In genomic region chr3:96541328-96542078, GRCm38 (mm10) we compare ENCODE assay signal across 10 mouse cellular contexts. TPM values are rescaled to one million over a fixed set of nuclear protein-coding genes. Genes with fewer than 3 reads are reported as not detected.
A peak's percentile ranks its signal among the peaks of the same experiment; 100 is the strongest.
DNase-seq lines count a peak whose midpoint lies in the region; ATAC-seq and TF ChIP-seq lines count a peak whose summit lies in the region.
"Had no signal": no experiment of that assay in that cellular context is flagged by ENCODE, and none has a peak within 500 bp of the region (broad histone marks: within the 10 kb centered on the region; RNA-seq: fewer than 3 reads in every experiment).

No protein-coding gene starts in this region.

- peak; percentile 73 for TF ChIP-seq CTCF in layer of hippocampus, adult 2 months (conservative IDR thresholded peaks at IDR 0.05)
- TF ChIP-seq CTCF in Patski (IDR thresholded peaks at IDR 0.05): peak; percentile 84

- POLR2A ChIA-PET in Patski (lab: Charles Lee): no interaction called here

- H3K4me2 ChIP-seq in embryonic facial prominence, embryonic 11.5 days (ENCODE audit: low read depth, low read length): no peak overlapping the region
- no peak overlapping the region for H3K4me2 ChIP-seq in midbrain, embryonic 15.5 days

- H3K9me3 ChIP-seq in embryonic facial prominence, embryonic 11.5 days (replicated peaks; ENCODE audit: control insufficient read depth, low read length): no peaks in the 10 kb centered on the region
- no peaks in the 10 kb centered on the region for H3K9me3 ChIP-seq in midbrain, embryonic 15.5 days

- DNase-seq in layer of hippocampus, adult 2 months (ENCODE audit: low spot score in 2 of 2): no peak
- no peak for DNase-seq in layer of hippocampus, adult 9-10 months (ENCODE audit: low spot score)
- DNase-seq in Patski (ENCODE audit: low read depth, low spot score): no peak
- peak; percentile 59 for DNase-seq in embryonic facial prominence, embryonic 11.5 days (ENCODE audit: low spot score)
- no peak for DNase-seq in right cerebral cortex, postnatal 36 days (ENCODE audit: low spot score in 2 of 2)
- no peak for DNase-seq in T-cell, adult 2 months (ENCODE audit: low spot score)
- no peak for DNase-seq in adrenal gland, adult 2 months

- whole genome bisulfite sequencing in embryonic facial prominence, embryonic 11.5 days: 17% methylated on average over 14 of the region's 14 CpGs
- WGBS in midbrain, embryonic 15.5 days: 19% methylated on average over 14 of the region's 14 CpGs

- ATAC-seq in Patski: no peak
- no peak for ATAC-seq in embryonic facial prominence, embryonic 11.5 days (replicated peaks; ENCODE audit: insufficient number of reproducible peaks, low FRiP score, low TSS enrichment, low read depth)
- ATAC-seq in midbrain, embryonic 15.5 days (replicated peaks): 0 out of 2 replicates have a peak, but pooled peaks have one; percentile 24

- CTCF ChIA-PET in Patski (lab: Charles Lee): interaction anchor here (0.9 to 20.5 kb wide), 20 partner anchors 9 to 255 kb away, joined by 3 to 312 read pairs (median 5); partner anchors contain the start of genes Gm16253, Nudt17 and Polr3gl

- H3K27ac ChIP-seq in layer of hippocampus, adult 2 months: no peak overlapping the region
- H3K27ac ChIP-seq in embryonic facial prominence, embryonic 11.5 days (replicated peaks; ENCODE audit: low read depth, low read length): no peak overlapping the region
- H3K27ac ChIP-seq in midbrain, embryonic 15.5 days: no peak overlapping the region

- H3K4me1 ChIP-seq in embryonic facial prominence, embryonic 11.5 days (ENCODE audit: control insufficient read depth, insufficient read depth, low read length): no peaks in the 10 kb centered on the region
- peaks cover 4% of the 10 kb centered on the region; the same call in 1 of the 2 replicates for H3K4me1 ChIP-seq in midbrain, embryonic 15.5 days

- in situ Hi-C loops in Patski (cut with MboI; ENCODE audit: low pct_unique_long_range_greater_than_20kb): loop anchor here (5.0 kb wide), 3 partner anchors 41 to 166 kb away; partner anchors contain the start of gene Nudt17

- H3K4me3 ChIP-seq in layer of hippocampus, adult 2 months: no peak overlapping the region
- H3K4me3 ChIP-seq in embryonic facial prominence, embryonic 11.5 days (ENCODE audit: low read depth, low read length): no peak overlapping the region
- H3K4me3 ChIP-seq in midbrain, embryonic 15.5 days: no peak overlapping the region

- H3K9ac ChIP-seq in embryonic facial prominence, embryonic 11.5 days (replicated peaks; ENCODE audit: low read length): peak overlapping the region; percentile 37; the same call in 1 of the 2 replicates
- 0 out of 2 replicates have a peak overlapping the region, but pooled peaks have one; percentile 6 for H3K9ac ChIP-seq in midbrain, embryonic 15.5 days

- H3K27me3 ChIP-seq in Patski: peaks cover under 1% of the 10 kb centered on the region
- H3K27me3 ChIP-seq in embryonic facial prominence, embryonic 11.5 days (ENCODE audit: control insufficient read depth, insufficient read depth, low read length): no peaks in the 10 kb centered on the region
- H3K27me3 ChIP-seq in midbrain, embryonic 15.5 days (replicated peaks): 0 out of 2 replicates have a peak, but pooled peaks cover 7% of the 10 kb centered on the region

- no peaks in the 10 kb centered on the region for H3K36me3 ChIP-seq in embryonic facial prominence, embryonic 11.5 days (replicated peaks; ENCODE audit: control insufficient read depth, insufficient read depth, low read depth, low read length)
- no peaks in the 10 kb centered on the region for H3K36me3 ChIP-seq in midbrain, embryonic 15.5 days (replicated peaks)

RNA-seq across cellular contexts. Expression of gene Txnip, which starts 16.3 kb away (rescaled TPM):
- total RNA-seq in layer of hippocampus, adult 2 months (2021): 10 to 100 TPM; 22.6 to 36.4 TPM
- 338 TPM for polyA plus RNA-seq in Patski (2021)
- 62.3 and 63.6 TPM in 2 replicates for polyA plus RNA-seq in embryonic facial prominence, embryonic 11.5 days (2014; fragmentation: Nextera tagmentation; extraction: Ambion mirVana)
- polyA plus RNA-seq in midbrain, embryonic 15.5 days (2015; fragmentation: Nextera tagmentation; extraction: Ambion mirVana): 52.0 TPM in 2 replicates
- total RNA-seq in adrenal gland, adult 2 months (2021): 100 to 1,000 TPM; 421 to 430 TPM
- 390 and 481 TPM in 2 replicates for polyA plus RNA-seq in adrenal gland, adult 2 months (2012; rRNA removed)

RNA-seq across cellular contexts. Expression of gene Hfe2, which starts 16.5 kb away (rescaled TPM):
- under 1 TPM in 1 of 2 experiments, not detected in 1; 0.23 TPM for total RNA-seq in layer of hippocampus, adult 2 months (2021)
- polyA plus RNA-seq in Patski (2021): not detected
- polyA plus RNA-seq in embryonic facial prominence, embryonic 11.5 days (2014; fragmentation: Nextera tagmentation; extraction: Ambion mirVana): 1.2 and 1.5 TPM in 2 replicates
- polyA plus RNA-seq in midbrain, embryonic 15.5 days (2015; fragmentation: Nextera tagmentation; extraction: Ambion mirVana): 1.2 and 1.4 TPM in 2 replicates
- total RNA-seq in adrenal gland, adult 2 months (2021): under 1 TPM in 1 of 2 experiments, not detected in 1; 0.23 TPM
- polyA plus RNA-seq in adrenal gland, adult 2 months (2012; rRNA removed): 0.11 and 0.31 TPM in 2 replicates
- total RNA-seq: megakaryocyte, adult 5-6 weeks had no signal

RNA-seq across cellular contexts. Expression of gene Gm16253, which starts 35.3 kb away (rescaled TPM):
- total RNA-seq in layer of hippocampus, adult 2 months (2021): not detected
- polyA plus RNA-seq in Patski (2021): 1.9 TPM
- not detected in 2 replicates for polyA plus RNA-seq in embryonic facial prominence, embryonic 11.5 days (2014; fragmentation: Nextera tagmentation; extraction: Ambion mirVana)
- 1.1 and 2.1 TPM in 2 replicates for polyA plus RNA-seq in midbrain, embryonic 15.5 days (2015; fragmentation: Nextera tagmentation; extraction: Ambion mirVana)
- not detected for total RNA-seq in adrenal gland, adult 2 months (2021)
- polyA plus RNA-seq in adrenal gland, adult 2 months (2012; rRNA removed): not detected in 2 replicates
- total RNA-seq: layer of hippocampus, adult 18-20 months had no signal

RNA-seq across cellular contexts. Expression of gene Polr3gl, which starts 52.5 kb away (rescaled TPM):
- 10 to 100 TPM; 32.1 to 34.4 TPM for total RNA-seq in layer of hippocampus, adult 2 months (2021)
- polyA plus RNA-seq in Patski (2021): 33.6 TPM
- polyA plus RNA-seq in embryonic facial prominence, embryonic 11.5 days (2014; fragmentation: Nextera tagmentation; extraction: Ambion mirVana): 13.2 and 14.2 TPM in 2 replicates
- 35.7 and 36.9 TPM in 2 replicates for polyA plus RNA-seq in midbrain, embryonic 15.5 days (2015; fragmentation: Nextera tagmentation; extraction: Ambion mirVana)
- total RNA-seq in adrenal gland, adult 2 months (2021): 10 to 100 TPM; 32.5 to 38.5 TPM
- polyA plus RNA-seq in adrenal gland, adult 2 months (2012; rRNA removed): 19.9 and 21.4 TPM in 2 replicates

RNA-seq across cellular contexts. Expression of gene Ankrd34a, which starts 54.9 kb away (rescaled TPM):
- total RNA-seq in layer of hippocampus, adult 2 months (2021): 10 to 100 TPM; 55.2 to 56.7 TPM
- 0.62 TPM for polyA plus RNA-seq in Patski (2021)
- polyA plus RNA-seq in embryonic facial prominence, embryonic 11.5 days (2014; fragmentation: Nextera tagmentation; extraction: Ambion mirVana): 0.90 and 1.1 TPM in 2 replicates
- 15.0 and 16.7 TPM in 2 replicates for polyA plus RNA-seq in midbrain, embryonic 15.5 days (2015; fragmentation: Nextera tagmentation; extraction: Ambion mirVana)
- total RNA-seq in adrenal gland, adult 2 months (2021): 1 to 10 TPM in 1 of 2 experiments, under 1 TPM in 1; 0.75 to 2.3 TPM
- 1.8 and 2.0 TPM in 2 replicates for polyA plus RNA-seq in adrenal gland, adult 2 months (2012; rRNA removed)
- total RNA-seq: megakaryocyte, adult 5-6 weeks had no signal
